Mouse (Mus musculus) spleen, adult 2 months (tissue): ENCODE data around the gene Prkce.

ENCODE experiments used
- CTCF ChIP-seq: fragments of 200-500 bp; IDR thresholded peaks from 2 replicates; pipeline ENCODE4 v1.5.1; 2011; ENCODE audit warnings: mild to moderate bottlenecking, inconsistent platforms; ENCODE audit not compliant: insufficient read depth, insufficient read length, insufficient replicate concordance; ENCODE audit errors: extremely low read depth
- POLR2A ChIP-seq: fragments of 200-500 bp; IDR thresholded peaks from 2 replicates; pipeline ENCODE4 v1.6.1; 2011; ENCODE audit warnings: low read depth, low read length, inconsistent platforms

GRCm38 (mm10) chr17:86460645-86461430 is 293.3 kb downstream of the Prkce start:
- TF ChIP-seq POLR2A: no peak
- no peak for TF ChIP-seq CTCF
